Comparison of ENCODE assay signal across 12 mouse cellular contexts in genomic region chr12:116660076-116660475, GRCm38 (mm10).
DNase-seq lines count a peak whose midpoint lies in the region; ATAC-seq lines count a peak whose summit lies in the region.
"Had no signal": no experiment of that assay in that cellular context is flagged by ENCODE, and none has a peak within 500 bp of the region (broad histone marks: within the 10 kb centered on the region; RNA-seq: fewer than 3 reads in every experiment).

No protein-coding gene starts in this region.

- no peaks in the 10 kb centered on the region for H3K27me3 ChIP-seq in intestine, embryonic 16.5 days (replicated peaks; ENCODE audit: control insufficient read depth, insufficient read depth, low read length)
- H3K27me3 ChIP-seq: limb, embryonic 15.5 days; stomach, embryonic 15.5 days had no signal

- no peak overlapping the region for H3K4me2 ChIP-seq in intestine, embryonic 16.5 days (ENCODE audit: low read depth, low read length)
- H3K4me2 ChIP-seq: limb, embryonic 15.5 days; stomach, embryonic 15.5 days had no signal

- no peaks in the 10 kb centered on the region for H3K9me3 ChIP-seq in intestine, embryonic 16.5 days (ENCODE audit: control insufficient read depth, low read length)
- H3K9me3 ChIP-seq: limb, embryonic 15.5 days; stomach, embryonic 15.5 days had no signal

- no peak overlapping the region for H3K9ac ChIP-seq in intestine, embryonic 16.5 days (ENCODE audit: low read depth, low read length)
- H3K9ac ChIP-seq: limb, embryonic 15.5 days; stomach, embryonic 15.5 days had no signal

- DNase-seq in layer of hippocampus, adult 11-12 months (ENCODE audit: low spot score), result peak; percentile 60
- DNase-seq in layer of hippocampus, postnatal 10 days (ENCODE audit: low spot score in 2 of 2), result no peak
- peak; percentile 44 to 60 for DNase-seq in cerebellum, adult 18-20 months
- DNase-seq in left cerebral cortex, adult 9 months (ENCODE audit: low spot score in 2 of 2), result peak; percentile 27 to 47
- peak; percentile 59 for DNase-seq in telencephalon, adult 2 months (ENCODE audit: low read depth, low spot score)
- no peak for DNase-seq in heart, adult 8-10 months (ENCODE audit: low spot score)
- no peak for DNase-seq in adrenal gland, adult (ENCODE audit: inconsistent age in 2 of 2, low spot score in 1 of 2)
- DNase-seq: gastrocnemius, postnatal 14 days; kidney, adult 11 months had no signal

- no peak overlapping the region for H3K4me3 ChIP-seq in intestine, embryonic 16.5 days (ENCODE audit: low read length)
- H3K4me3 ChIP-seq: limb, embryonic 15.5 days; stomach, embryonic 15.5 days had no signal

- 17% methylated on average over 7 of the region's 7 CpGs for WGBS in intestine, embryonic 16.5 days

- ATAC-seq in intestine, embryonic 16.5 days, result no peak

- no peaks in the 10 kb centered on the region for H3K4me1 ChIP-seq in intestine, embryonic 16.5 days (ENCODE audit: control insufficient read depth, insufficient read depth, low read length)
- H3K4me1 ChIP-seq: limb, embryonic 15.5 days; stomach, embryonic 15.5 days had no signal

- H3K27ac ChIP-seq in intestine, embryonic 16.5 days (ENCODE audit: low read length), result no peak overlapping the region
- H3K27ac ChIP-seq: limb, embryonic 15.5 days; stomach, embryonic 15.5 days had no signal

- H3K36me3 ChIP-seq in intestine, embryonic 16.5 days (ENCODE audit: control insufficient read depth, insufficient read depth, low read length), result no peaks in the 10 kb centered on the region
- H3K36me3 ChIP-seq: limb, embryonic 15.5 days; stomach, embryonic 15.5 days had no signal

Comparison
In these comparisons a context has a peak if more than half of its experiments do, and no peak if none do; other contexts are left out.
1. DNase-seq: peak in layer of hippocampus, adult 11-12 months (single experiment), cerebellum, adult 18-20 months (2 of 2), left cerebral cortex, adult 9 months (2 of 2) and telencephalon, adult 2 months (single experiment); none in layer of hippocampus, postnatal 10 days (0 of 2), heart, adult 8-10 months (single experiment) and adrenal gland, adult (0 of 2).